Mouse (Mus musculus) urinary bladder, adult 18-20 months (tissue): ENCODE measurements around the gene Adamtsl3.

Source experiments
- DNase-seq, 2 experiments: peaks; one replicate each; pipeline ENCODE4 v3.0.0; 2022; ENCODE audit warnings: low spot score in 2 of 2, mixed read lengths in 2 of 2

Gene Adamtsl3

GRCm38 (mm10) chr7:82648353-82649080 is 313.0 kb downstream of the Adamtsl3 start, which contains the start of the genes Saxo2 and Efl1:
Gene Saxo2 (minus strand): TSS chr7:82648528.
Gene Efl1 (plus strand): TSS chr7:82648614.
- DNase-seq, result peak; percentile 88 to 93

- no peak for DNase-seq
Measured at GRCm38 (mm10) chr7:82649081-82649445, 313.6 kb downstream of the Adamtsl3 start.
